Mouse (Mus musculus) neural tube, embryonic 10.5 days (tissue): ENCODE results near the gene Dagla.

Experiments used
- DNase-seq: peaks from one replicate; pipeline ENCODE4 v3.0.0-alpha.2; 2017; ENCODE audit warnings: low spot score; ENCODE audit errors: extremely low spot score

Dagla gene

DNA sequence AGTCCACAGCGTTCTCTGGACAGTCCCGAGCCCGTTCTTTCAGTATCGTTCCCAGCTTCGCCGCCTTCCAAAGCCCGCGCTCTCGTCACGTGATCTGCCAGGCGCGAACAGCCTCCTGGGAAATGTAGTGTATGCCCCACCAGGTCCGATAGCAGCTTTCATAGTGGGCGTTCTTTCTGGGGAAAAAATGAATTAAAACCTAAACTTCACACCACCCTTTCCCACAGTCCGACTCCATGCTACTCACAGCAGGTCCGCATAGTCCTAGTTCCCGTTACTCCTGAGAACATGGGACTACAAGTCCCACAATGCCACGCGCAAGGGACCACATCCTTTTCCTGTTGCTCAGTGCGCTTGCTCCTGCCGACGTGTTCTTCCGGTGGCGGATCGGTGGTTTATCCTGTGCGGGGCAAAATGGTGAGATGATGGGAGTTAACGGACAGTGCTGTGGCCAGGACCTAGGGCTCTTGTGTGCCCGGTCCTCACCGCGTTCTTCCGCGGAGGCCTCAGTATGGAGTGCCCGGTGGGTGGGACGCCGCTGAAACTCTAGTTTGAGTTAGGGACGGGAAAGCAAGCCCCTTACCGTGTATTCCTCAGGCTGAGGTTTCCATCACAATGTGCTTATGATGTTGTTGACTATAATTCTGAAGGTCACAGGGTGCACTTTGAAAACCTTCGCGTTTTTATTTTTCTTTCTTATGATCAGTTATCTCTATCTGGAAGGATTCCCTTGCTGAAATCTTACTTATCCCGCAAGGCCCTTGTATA, 100.6 kb downstream of the Dagla start, which contains the start of the genes Tmem258 and Fen1:
TSS of gene Tmem258 (plus strand) at position 167 of the 768 bp plus-strand sequence.
TSS of gene Fen1 (minus strand) at position 322 of the 768 bp plus-strand sequence.
- peak; percentile 97 for DNase-seq

GRCm38 (mm10) chr19:10203146-10203847, 101.4 kb downstream of the Dagla start:
- no peak for DNase-seq

DNA sequence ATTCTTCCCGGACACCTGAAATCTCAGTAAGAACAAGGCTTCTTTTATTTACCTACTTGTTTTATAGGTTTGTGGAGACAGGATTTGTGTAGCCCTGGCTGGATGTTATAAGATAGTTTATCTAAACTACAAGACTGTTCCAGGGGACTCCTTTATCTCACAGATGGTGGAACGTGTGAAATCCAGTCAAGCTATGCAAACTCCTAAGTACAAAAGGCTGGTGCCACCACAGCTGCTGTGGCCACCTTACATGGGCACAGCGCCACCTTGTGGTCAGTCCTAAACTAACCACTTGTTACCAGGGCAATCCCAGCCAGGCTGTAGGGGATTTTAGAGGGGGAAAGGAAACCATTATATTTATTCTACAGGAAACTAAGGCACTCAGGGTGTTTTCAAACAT, 106.0 kb downstream of the Dagla start:
- peak; percentile 80 for DNase-seq

DNA sequence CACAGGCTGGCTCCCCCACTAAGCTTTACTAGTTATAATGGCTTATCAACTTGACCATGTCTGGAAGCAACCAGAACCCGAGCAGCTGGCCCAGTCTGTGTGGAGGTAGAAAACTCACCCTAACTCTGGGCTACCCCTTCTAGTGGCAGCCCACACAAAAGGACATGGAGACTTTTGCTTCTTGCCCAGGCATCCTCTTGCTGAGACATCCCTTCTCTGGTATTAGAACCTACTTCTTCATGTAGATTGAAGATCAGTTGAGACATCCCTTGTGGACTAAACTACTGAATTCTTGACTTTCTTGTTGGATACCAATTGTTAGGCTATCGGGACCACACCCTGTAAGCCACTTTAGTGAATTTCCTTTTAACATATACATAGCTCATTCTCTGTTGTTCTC, 106.4 kb downstream of the Dagla start:
- no peak for DNase-seq

DNA sequence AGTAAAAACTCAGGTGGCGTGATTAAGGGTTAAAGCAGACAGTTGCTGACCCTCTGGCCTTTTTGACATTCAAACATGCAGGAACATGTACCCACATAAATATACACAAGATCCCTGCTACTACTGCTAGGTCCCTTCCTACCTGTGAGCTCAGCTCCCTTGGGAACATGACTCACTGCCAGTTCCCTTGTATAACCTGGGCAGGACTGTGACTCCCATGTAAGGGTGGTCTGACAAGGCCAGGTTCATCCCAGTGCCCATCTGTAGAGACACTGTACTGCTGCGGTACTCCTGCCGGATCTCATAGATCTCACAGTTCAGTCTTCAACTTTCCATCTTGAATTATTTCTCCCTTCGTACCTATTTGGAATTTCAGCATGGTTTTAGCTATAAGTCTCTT, 107.5 kb downstream of the Dagla start:
- DNase-seq = no peak
